Mouse (Mus musculus): Measurements from ENCODE around the gene Edil3. TPM values are rescaled to one million over a fixed set of nuclear protein-coding genes. Genes with fewer than 3 reads are reported as not detected.

Edil3 gene
- total and polyA plus RNA-seq, 2 experiments from 2014 or later = 49.1 to 85.9 TPM

DNA sequence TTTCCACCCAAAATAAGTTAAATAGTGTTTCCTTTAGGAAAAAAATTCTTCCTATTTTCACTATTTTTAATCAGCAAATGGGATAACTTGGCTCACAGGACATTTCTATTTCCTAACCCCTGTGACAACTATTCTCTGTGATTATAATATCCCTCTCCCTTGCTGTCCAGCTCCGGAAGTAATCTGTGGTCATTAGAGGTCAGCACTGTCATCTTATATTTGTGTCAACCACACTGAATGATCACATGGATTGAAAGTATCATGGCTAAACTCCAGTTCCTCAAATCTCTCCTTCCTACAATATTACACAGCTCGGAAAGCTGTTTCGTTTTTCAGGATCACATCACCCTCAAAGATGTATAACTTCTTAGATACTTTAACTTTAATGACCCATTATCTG lies 518.5 kb downstream of the Edil3 start:
- ATAC-seq (ENCODE audit: low FRiP score) = no peak
- H3K27ac ChIP-seq (ENCODE audit: low read depth, low read length) = no peak overlapping the region
- DNase-seq (ENCODE audit: low spot score) = no peak
- 84% methylated on average over 3 of the region's 3 CpGs for WGBS
- no peaks in the 10 kb centered on the region for H3K36me3 ChIP-seq (ENCODE audit: insufficient read depth, low read length)
- H3K27me3 ChIP-seq (ENCODE audit: insufficient read depth, low read length) = no peaks in the 10 kb centered on the region
- H3K4me2 ChIP-seq (ENCODE audit: low read depth, low read length, poor library complexity, severe bottlenecking) = no peak overlapping the region
- H3K9ac ChIP-seq (replicated peaks; ENCODE audit: low read length, poor library complexity, severe bottlenecking) = no peak overlapping the region
- H3K4me3 ChIP-seq (ENCODE audit: low read depth, low read length) = no peak overlapping the region
- no peaks in the 10 kb centered on the region for H3K9me3 ChIP-seq (ENCODE audit: low read length)
- no peak for TF ChIP-seq CTCF (IDR thresholded peaks at IDR 0.05)
- no peaks in the 10 kb centered on the region for H3K4me1 ChIP-seq (ENCODE audit: insufficient read depth, low read length)

- no peak for TF ChIP-seq CTCF (IDR thresholded peaks at IDR 0.05)
- no peak overlapping the region for H3K4me3 ChIP-seq (ENCODE audit: low read depth, low read length)
- no peak overlapping the region for H3K4me2 ChIP-seq (ENCODE audit: low read depth, low read length, poor library complexity, severe bottlenecking)
- no peak overlapping the region for H3K9ac ChIP-seq (replicated peaks; ENCODE audit: low read length, poor library complexity, severe bottlenecking)
- H3K9me3 ChIP-seq (ENCODE audit: low read length) = no peaks in the 10 kb centered on the region
- 37% methylated on average over 3 of the region's 3 CpGs for WGBS
- H3K36me3 ChIP-seq (ENCODE audit: insufficient read depth, low read length) = no peaks in the 10 kb centered on the region
- no peak overlapping the region for H3K27ac ChIP-seq (ENCODE audit: low read depth, low read length)
- no peaks in the 10 kb centered on the region for H3K4me1 ChIP-seq (ENCODE audit: insufficient read depth, low read length)
- DNase-seq (ENCODE audit: low spot score) (peak; percentile 61), ATAC-seq (ENCODE audit: low FRiP score) (no peak; the same call in 1 of the 2 replicates)
- H3K27me3 ChIP-seq (ENCODE audit: insufficient read depth, low read length) = no peaks in the 10 kb centered on the region
These were observed 534.0 kb downstream of the Edil3 start for GRCm38 (mm10) chr13:89355234-89355633.

DNA sequence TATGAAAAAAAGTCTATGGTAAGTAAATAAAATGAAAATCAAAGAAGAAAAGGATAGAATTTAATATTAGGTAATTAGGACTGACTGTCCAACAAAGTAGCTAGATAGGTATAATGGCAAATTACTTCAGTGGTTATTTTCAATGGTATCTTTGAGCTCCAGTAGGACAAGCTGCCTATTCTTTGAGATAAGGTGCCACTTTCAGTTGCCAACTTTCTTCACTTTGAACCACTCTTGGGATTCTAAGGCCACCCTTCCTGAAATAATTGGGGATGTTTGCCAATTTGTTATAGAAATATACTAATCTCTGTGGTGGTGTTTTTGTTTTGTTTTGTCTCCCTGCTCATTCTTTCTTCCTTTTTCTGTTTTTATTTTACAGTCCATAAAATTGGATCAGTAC lies 537.1 kb downstream of the Edil3 start:
- Histone ChIP-seq H3K9ac (replicated peaks; ENCODE audit: low read length, poor library complexity, severe bottlenecking) (no peak overlapping the region), H3K4me1 (ENCODE audit: insufficient read depth, low read length) (no peaks in the 10 kb centered on the region), H3K27ac (ENCODE audit: low read depth, low read length) (no peak overlapping the region), H3K27me3 (ENCODE audit: insufficient read depth, low read length) (no peaks in the 10 kb centered on the region), H3K36me3 (ENCODE audit: insufficient read depth, low read length) (no peaks in the 10 kb centered on the region), H3K9me3 (ENCODE audit: low read length) (no peaks in the 10 kb centered on the region), H3K4me3 (ENCODE audit: low read depth, low read length) (no peak overlapping the region), H3K4me2 (ENCODE audit: low read depth, low read length, poor library complexity, severe bottlenecking) (no peak overlapping the region)
- DNase-seq (ENCODE audit: low spot score) (no peak), ATAC-seq (ENCODE audit: low FRiP score) (no peak)
- TF ChIP-seq CTCF (IDR thresholded peaks at IDR 0.05) = no peak

DNA sequence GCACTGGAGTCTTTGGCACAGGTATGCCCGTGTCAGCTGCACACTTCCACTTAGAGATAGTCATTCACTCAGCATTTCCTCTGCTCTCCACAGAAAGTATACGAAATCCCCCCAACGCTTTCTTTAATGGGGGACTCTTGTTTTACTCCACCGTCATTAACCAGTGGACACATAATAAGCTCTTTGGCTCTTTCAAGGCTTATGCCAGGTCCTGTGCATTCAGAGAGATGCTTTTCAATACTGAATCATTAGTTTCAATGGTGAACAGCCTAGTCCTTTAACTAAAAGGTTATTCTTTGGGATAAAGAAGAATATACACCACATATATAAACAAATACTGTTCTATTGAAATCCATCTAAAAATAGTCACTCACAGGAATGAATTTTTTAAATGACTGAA lies 541.0 kb downstream of the Edil3 start:
- H3K9me3 ChIP-seq (ENCODE audit: low read length) = no peaks in the 10 kb centered on the region
- H3K27me3 ChIP-seq (ENCODE audit: insufficient read depth, low read length) = no peaks in the 10 kb centered on the region
- ATAC-seq (ENCODE audit: low FRiP score) (no peak), DNase-seq (ENCODE audit: low spot score) (no peak)
- H3K9ac ChIP-seq (replicated peaks; ENCODE audit: low read length, poor library complexity, severe bottlenecking) = no peak overlapping the region
- 77% methylated on average over 4 of the region's 4 CpGs for WGBS
- no peak overlapping the region for H3K27ac ChIP-seq (ENCODE audit: low read depth, low read length)
- H3K4me2 ChIP-seq (ENCODE audit: low read depth, low read length, poor library complexity, severe bottlenecking) = no peak overlapping the region
- H3K4me3 ChIP-seq (ENCODE audit: low read depth, low read length) = no peak overlapping the region
- H3K4me1 ChIP-seq (ENCODE audit: insufficient read depth, low read length) = no peaks in the 10 kb centered on the region
- TF ChIP-seq CTCF (IDR thresholded peaks at IDR 0.05) = no peak
- H3K36me3 ChIP-seq (ENCODE audit: insufficient read depth, low read length) = no peaks in the 10 kb centered on the region

DNA sequence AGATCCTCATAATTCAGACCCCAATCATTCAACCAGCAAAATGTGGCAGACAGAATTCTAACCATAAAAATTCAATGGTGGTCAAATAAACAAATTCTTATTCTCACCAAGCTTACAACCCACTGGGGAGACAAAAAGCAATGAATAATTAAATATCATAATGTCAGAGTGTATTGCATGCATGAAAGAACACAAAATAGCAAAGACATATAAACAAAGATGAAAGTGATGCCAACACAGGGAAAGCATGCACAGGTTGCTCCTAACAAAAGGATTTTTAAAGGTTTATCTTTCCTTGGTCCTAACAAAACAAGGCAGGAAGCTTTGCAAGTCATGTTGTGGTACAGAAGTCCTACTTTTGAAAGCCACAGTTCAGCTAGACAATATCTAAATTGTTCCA lies 550.0 kb downstream of the Edil3 start:
- Histone ChIP-seq H3K4me2 (ENCODE audit: low read depth, low read length, poor library complexity, severe bottlenecking) (no peak overlapping the region), H3K4me1 (ENCODE audit: insufficient read depth, low read length) (no peaks in the 10 kb centered on the region), H3K36me3 (ENCODE audit: insufficient read depth, low read length) (no peaks in the 10 kb centered on the region), H3K9ac (replicated peaks; ENCODE audit: low read length, poor library complexity, severe bottlenecking) (no peak overlapping the region), H3K4me3 (ENCODE audit: low read depth, low read length) (no peak overlapping the region), H3K27ac (ENCODE audit: low read depth, low read length) (no peak overlapping the region), H3K9me3 (ENCODE audit: low read length) (no peaks in the 10 kb centered on the region), H3K27me3 (ENCODE audit: insufficient read depth, low read length) (no peaks in the 10 kb centered on the region)
- no peak for TF ChIP-seq CTCF (IDR thresholded peaks at IDR 0.05)
- ATAC-seq (ENCODE audit: low FRiP score) (no peak), DNase-seq (ENCODE audit: low spot score) (no peak)

DNA sequence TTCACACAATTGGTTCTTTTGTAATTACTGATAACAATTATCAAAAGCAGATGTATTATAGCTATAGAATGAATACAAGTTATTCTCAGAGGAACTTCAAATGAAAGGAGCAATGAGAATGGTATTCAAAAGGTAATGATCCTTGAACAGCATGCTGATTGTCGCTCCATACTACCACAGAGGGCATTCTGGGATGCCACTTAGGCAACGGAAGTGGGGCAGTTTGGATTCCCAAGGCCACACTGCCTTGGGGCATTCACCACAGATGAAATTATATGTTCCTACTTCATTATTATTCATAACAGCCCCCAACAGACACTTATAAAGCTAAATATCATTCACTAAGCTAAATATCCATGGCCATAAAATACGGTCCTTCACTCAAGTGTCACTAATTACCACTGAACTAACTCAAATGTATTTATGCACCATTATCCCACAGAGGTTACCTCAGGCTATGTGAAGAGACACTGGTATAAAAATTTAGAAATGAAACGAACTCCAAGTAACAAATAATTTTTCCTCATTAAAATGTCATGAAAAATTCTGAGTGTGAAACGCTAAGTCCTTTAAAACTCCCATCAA lies 550.5 kb downstream of the Edil3 start:
- no peaks in the 10 kb centered on the region for H3K4me1 ChIP-seq (ENCODE audit: insufficient read depth, low read length)
- no peak for TF ChIP-seq CTCF (IDR thresholded peaks at IDR 0.05)

More for the DNA sequence above, 550.5 kb downstream of the Edil3 start:
- DNase-seq (ENCODE audit: low spot score) = no peak
- H3K27ac ChIP-seq (ENCODE audit: low read depth, low read length) = no peak overlapping the region
- H3K36me3 ChIP-seq (ENCODE audit: insufficient read depth, low read length) = no peaks in the 10 kb centered on the region
- H3K9ac ChIP-seq (replicated peaks; ENCODE audit: low read length, poor library complexity, severe bottlenecking) = no peak overlapping the region
- no peak overlapping the region for H3K4me2 ChIP-seq (ENCODE audit: low read depth, low read length, poor library complexity, severe bottlenecking)
- H3K27me3 ChIP-seq (ENCODE audit: insufficient read depth, low read length) = no peaks in the 10 kb centered on the region
- no peak for ATAC-seq (ENCODE audit: low FRiP score)
- WGBS = 54% methylated on average over 5 of the region's 5 CpGs
- no peaks in the 10 kb centered on the region for H3K9me3 ChIP-seq (ENCODE audit: low read length)
- H3K4me3 ChIP-seq (ENCODE audit: low read depth, low read length) = no peak overlapping the region

Measured in midbrain, postnatal 0 days (tissue).